Mouse (Mus musculus) monocyte, adult 5-6 weeks (primary cell): ENCODE data around the gene Trim56. TPM values are rescaled to one million over a fixed set of nuclear protein-coding genes. Genes with fewer than 3 reads are reported as not detected.

ENCODE experiments used
- ATAC-seq: fragments of 153-309, 156-312 bp; replicated peaks from 2 replicates; pipeline ENCODE4 v1.8.0; 2017; ENCODE audit warnings: mild to moderate bottlenecking; ENCODE audit not compliant: low TSS enrichment, insufficient number of reproducible peaks, severe bottlenecking, poor library complexity, low FRiP score
- total RNA-seq: library from RNA; stranded (forward); fragments of 200-1000, 200-491, 200-594 nt; gene quantifications from 3 replicates; pipeline ENCODE4 v1.2.3, GENCODE M21; 2017

Trim56 gene
- total RNA-seq, 1 experiment from 2014 or later, result 37.9 TPM

GRCm38 (mm10) chr5:137085021-137085420 is 31.0 kb downstream of the Trim56 start:
- ATAC-seq, result no peak

DNA sequence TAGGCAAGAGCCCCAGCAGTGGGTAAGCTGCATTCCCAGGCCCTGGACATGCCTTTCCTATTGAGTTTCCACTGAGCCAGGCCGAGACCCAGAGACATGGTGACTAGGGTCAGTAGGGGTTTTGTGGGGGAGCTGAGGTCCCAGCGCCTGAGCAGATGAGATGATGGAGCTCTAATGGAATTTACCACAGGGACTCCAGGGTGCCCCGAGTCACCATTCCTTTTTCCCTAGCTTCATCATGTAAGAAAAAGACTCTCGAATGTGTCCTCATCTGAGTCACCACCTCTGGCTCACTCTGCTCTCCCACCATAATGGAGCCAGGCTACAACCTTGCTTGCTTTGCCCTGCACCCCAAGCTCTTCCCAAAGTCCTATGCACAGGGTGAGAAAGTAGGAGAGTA is 33.0 kb downstream of the Trim56 start:
- no peak for ATAC-seq

GRCm38 (mm10) chr5:137079849-137080248 is 36.2 kb downstream of the Trim56 start:
- ATAC-seq, result no peak

DNA sequence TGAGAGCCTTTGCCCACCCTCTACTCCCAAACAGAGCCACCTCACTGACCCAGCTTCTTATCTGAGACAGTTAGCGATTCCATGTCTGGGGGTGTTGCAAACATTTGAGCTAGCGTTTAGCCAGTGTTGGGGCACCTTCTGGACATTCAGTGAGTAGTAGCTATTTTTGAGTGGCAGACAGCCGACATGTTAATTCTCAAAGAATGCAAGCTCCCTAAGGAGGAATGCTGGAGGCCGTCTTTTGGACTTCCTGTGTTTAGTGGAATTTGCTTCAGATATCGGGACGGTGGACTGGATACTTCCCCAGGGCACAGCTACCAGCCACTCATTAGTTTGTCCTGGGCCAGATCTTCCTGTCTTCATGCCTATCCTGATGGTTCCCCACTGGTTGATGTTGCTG is 37.4 kb downstream of the Trim56 start:
- no peak for ATAC-seq

GRCm38 (mm10) chr5:137078041-137078440 is 38.0 kb downstream of the Trim56 start:
- no peak for ATAC-seq

DNA sequence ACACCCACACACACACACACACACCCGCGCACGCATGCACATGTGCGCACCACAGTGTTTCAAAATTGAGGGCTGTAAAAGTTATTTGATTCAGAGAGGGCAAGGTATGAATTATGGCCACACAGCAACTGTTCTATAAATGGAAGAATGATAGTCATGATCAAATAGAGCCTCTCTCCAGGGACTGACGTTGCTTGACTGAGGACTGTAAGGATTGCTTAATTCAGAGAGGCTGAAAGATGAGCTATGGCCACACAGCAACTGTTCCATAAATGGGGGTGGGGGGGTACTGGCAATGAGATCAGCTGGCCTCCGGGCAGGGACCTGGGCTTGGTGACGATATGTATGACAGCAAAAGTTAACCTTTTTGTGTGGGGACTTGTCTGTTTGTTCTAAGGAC is 38.8 kb downstream of the Trim56 start:
- no peak for ATAC-seq

DNA sequence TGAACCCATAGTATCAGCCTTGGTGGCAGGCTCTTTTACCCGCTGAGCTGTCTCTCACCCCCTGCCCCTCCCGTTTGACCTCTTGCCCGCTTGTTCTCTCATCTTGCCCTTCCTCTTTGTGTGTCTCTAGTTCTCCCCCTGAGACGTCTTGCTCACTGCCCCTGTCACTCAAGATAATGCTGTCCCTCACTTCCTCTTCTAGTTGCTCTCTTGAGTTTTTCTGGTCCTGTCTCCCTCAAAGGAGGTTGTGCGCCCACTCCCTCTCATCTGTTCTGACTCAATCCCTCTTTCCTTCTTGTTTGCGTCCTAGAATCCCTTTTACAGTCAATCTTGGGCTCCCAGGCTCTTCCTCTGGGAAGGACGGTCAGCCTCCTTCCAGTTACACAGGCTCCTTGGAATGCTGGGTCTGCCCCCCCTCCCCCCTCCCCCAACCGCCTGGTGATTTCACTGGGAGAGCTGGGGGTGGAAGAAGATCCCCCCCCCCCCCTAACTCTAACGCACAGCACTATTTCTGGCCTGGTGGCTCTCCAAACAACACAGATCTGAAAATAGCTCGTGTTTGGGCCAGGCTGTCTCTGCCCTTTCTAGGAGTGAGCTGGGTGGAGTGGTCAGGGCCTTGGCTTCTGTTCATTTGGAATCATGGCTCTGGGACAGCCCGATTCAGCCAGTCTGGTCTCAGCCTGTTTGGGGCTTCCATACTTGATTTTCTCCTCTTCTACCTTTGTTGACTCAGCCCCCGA is 39.6 kb downstream of the Trim56 start:
- ATAC-seq, result peak; percentile 85

DNA sequence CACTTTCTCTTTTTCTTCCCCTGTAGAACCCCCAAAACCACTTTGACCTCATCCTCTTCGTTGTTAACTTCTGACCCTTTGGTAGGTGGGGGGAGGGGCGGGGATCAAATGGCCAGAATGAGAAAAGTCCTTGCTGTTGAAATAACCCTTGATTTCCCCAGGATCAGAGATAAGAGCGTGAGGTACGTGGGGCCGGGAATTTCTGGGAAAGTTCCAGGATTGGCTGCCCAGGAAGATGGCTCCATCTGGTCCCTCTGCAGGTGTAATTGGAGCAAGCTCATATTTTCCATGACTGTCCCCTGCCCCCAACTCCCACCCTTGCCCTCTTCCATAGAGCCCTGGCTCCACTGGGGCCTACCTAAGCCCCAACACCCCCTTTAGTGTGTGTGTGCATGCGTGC is 40.3 kb downstream of the Trim56 start:
- no peak for ATAC-seq

DNA sequence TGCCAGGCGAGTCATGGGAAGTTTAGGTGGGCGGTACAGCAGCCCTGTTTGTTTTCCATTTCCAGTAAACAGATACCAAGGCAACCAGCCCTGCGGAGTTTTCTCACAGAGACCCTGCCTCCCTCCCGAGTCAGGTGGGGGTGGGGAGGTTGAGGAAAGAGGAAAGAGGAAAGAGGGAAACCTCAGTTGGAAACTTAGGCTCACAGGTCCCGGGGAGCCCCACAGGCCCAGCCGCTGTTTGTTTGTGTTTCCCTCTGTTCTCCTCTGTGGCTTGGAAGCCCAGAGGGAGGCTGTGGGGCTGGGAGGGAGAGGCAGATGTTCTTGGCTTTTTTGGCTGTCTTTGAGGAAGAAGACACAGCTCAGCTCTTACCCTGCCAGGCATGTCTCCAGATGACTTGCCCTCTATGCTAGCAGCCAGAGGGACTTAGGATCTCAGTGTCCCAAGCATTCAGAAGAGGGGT is 41.8 kb downstream of the Trim56 start:
- no peak for ATAC-seq

- ATAC-seq, result no peak
These were observed 42.9 kb downstream of the Trim56 start for GRCm38 (mm10) chr5:137073141-137073540.

- ATAC-seq, result no peak
These were observed 43.7 kb downstream of the Trim56 start, which contains the start of gene Serpine1 for GRCm38 (mm10) chr5:137072079-137072960. Serpine1 (minus strand) TSS chr5:137072268.

DNA sequence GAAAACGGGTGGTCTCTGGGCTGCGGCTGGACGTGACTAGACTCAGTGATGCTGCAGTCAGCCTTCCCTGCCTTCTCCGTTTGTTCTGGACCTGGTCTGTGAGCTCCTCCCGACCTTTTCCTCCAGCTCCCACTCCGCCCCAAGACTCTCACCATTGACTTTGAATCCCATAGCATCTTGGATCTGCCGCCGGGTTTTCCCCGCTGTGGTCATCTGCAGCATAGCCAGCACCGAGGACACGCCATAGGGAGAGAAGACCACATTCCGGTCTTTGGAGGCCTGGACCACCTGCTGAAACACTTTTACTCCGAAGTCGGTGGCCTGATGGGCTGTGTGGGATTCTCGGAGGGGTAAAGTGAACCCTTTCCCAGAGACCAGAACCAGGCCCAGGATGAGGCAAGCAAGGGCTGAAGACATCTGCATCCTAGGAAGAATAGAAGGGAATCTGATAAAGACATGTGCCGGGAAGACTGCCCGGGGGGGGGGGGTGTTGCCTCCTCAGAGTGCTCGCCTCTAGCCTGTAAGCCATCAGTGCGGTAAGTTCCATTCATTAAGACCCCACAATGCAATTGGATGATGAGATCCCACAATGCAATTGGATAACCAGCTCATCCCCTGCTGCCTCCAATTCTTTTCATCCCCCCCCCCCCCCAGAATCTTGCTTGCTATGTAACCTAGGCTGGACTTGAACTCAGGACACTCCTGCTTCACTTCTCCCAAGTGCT is 45.0 kb downstream of the Trim56 start:
- no peak for ATAC-seq

GRCm38 (mm10) chr5:137068711-137069110 is 47.3 kb downstream of the Trim56 start:
- ATAC-seq, result no peak

- no peak for ATAC-seq
These were observed 50.1 kb downstream of the Trim56 start for GRCm38 (mm10) chr5:137065923-137066322.

GRCm38 (mm10) chr5:137065454-137065853 is 50.6 kb downstream of the Trim56 start:
- ATAC-seq, result no peak

GRCm38 (mm10) chr5:137062601-137063000 is 53.4 kb downstream of the Trim56 start:
- ATAC-seq, result no peak

GRCm38 (mm10) chr5:137061809-137062481 is 54.1 kb downstream of the Trim56 start:
- no peak for ATAC-seq
